Mouse (Mus musculus): ENCODE data around the gene Nrsn2. TPM values are rescaled to one million over a fixed set of nuclear protein-coding genes. Genes with fewer than 3 reads are reported as not detected.

Gene Nrsn2
- polyA plus RNA-seq, 1 experiment from 2014 or later, result 32.0 TPM

- Histone ChIP-seq H3K4me2 (peak overlapping the region; percentile 98), H3K27me3 (no peaks in the 10 kb centered on the region), H3K4me1 (replicated peaks) (peaks cover 40% of the 10 kb centered on the region), H3K9ac (peak overlapping the region; percentile 98), H3K36me3 (peaks cover 7% of the 10 kb centered on the region), H3K27ac (replicated peaks) (peak overlapping the region; percentile 100), H3K9me3 (no peaks in the 10 kb centered on the region), H3K4me3 (peak overlapping the region; percentile 84)
- 1% methylated on average over 13 of the region's 13 CpGs for WGBS
- ATAC-seq (ENCODE audit: low read depth), result no peak; the same call in none of the 2 replicates
Measured at GRCm38 (mm10) chr2:152399122-152399542, 22.7 kb upstream of the Nrsn2 start.

- Histone ChIP-seq H3K9ac (peak overlapping the region; percentile 98), H3K9me3 (no peaks in the 10 kb centered on the region), H3K4me3 (peak overlapping the region; percentile 84), H3K27me3 (no peaks in the 10 kb centered on the region), H3K27ac (replicated peaks) (peak overlapping the region; percentile 100), H3K4me2 (peak overlapping the region; percentile 98), H3K36me3 (peaks cover 11% of the 10 kb centered on the region), H3K4me1 (replicated peaks) (peaks cover 44% of the 10 kb centered on the region)
- peak; percentile 75 for ATAC-seq (ENCODE audit: low read depth)
- under 1% methylated on average over 38 of the region's 38 CpGs for WGBS
Measured at GRCm38 (mm10) chr2:152398691-152399090, 22.3 kb upstream of the Nrsn2 start.

- ATAC-seq (ENCODE audit: low read depth), result peak; percentile 71
- Histone ChIP-seq H3K9me3 (no peaks in the 10 kb centered on the region), H3K9ac (peak within 1 kb of the TSS; percentile 98), H3K4me1 (replicated peaks) (peaks cover 52% of the 10 kb centered on the region), H3K27me3 (no peaks in the 10 kb centered on the region), H3K4me3 (peak within 1 kb of the TSS; percentile 84), H3K36me3 (peaks cover 14% of the 10 kb centered on the region), H3K27ac (replicated peaks) (peak within 1 kb of the TSS; percentile 100), H3K4me2 (peak within 1 kb of the TSS; percentile 98)
- under 1% methylated on average over 84 of the region's 104 CpGs for WGBS
Measured at GRCm38 (mm10) chr2:152397680-152398435, 21.4 kb upstream of the Nrsn2 start, which contains the start of gene Sox12. Gene Sox12 (minus strand): TSS chr2:152398063.

- Histone ChIP-seq H3K4me3 (peak overlapping the region; percentile 84), H3K27me3 (no peaks in the 10 kb centered on the region), H3K4me1 (replicated peaks) (peaks cover 54% of the 10 kb centered on the region), H3K9ac (peak overlapping the region; percentile 98), H3K4me2 (peak overlapping the region; percentile 98), H3K27ac (replicated peaks) (peak overlapping the region; percentile 100), H3K36me3 (peaks cover 14% of the 10 kb centered on the region), H3K9me3 (no peaks in the 10 kb centered on the region)
- peak; percentile 4; the same call in 1 of the 2 replicates for ATAC-seq (ENCODE audit: low read depth)
- WGBS, result 1% methylated on average over 67 of the region's 77 CpGs
Measured at GRCm38 (mm10) chr2:152397004-152397589, 20.7 kb upstream of the Nrsn2 start.

- under 1% methylated on average over 45 of the region's 46 CpGs for WGBS
- Histone ChIP-seq H3K27ac (replicated peaks) (peak overlapping the region; percentile 100), H3K4me2 (peak overlapping the region; percentile 98), H3K27me3 (no peaks in the 10 kb centered on the region), H3K4me1 (replicated peaks) (peaks cover 54% of the 10 kb centered on the region), H3K9me3 (no peaks in the 10 kb centered on the region), H3K9ac (peak overlapping the region; percentile 98), H3K36me3 (peaks cover 14% of the 10 kb centered on the region), H3K4me3 (peak overlapping the region; percentile 84)
- ATAC-seq (ENCODE audit: low read depth), result peak; percentile 64
Measured at GRCm38 (mm10) chr2:152396110-152397003, 19.9 kb upstream of the Nrsn2 start.

- Histone ChIP-seq H3K4me3 (peak overlapping the region; percentile 84), H3K36me3 (peaks cover 14% of the 10 kb centered on the region), H3K4me1 (replicated peaks) (peaks cover 49% of the 10 kb centered on the region), H3K4me2 (peak overlapping the region; percentile 98), H3K27ac (replicated peaks) (peak overlapping the region; percentile 100), H3K27me3 (no peaks in the 10 kb centered on the region), H3K9me3 (no peaks in the 10 kb centered on the region), H3K9ac (peak overlapping the region; percentile 98)
- no peak for ATAC-seq (ENCODE audit: low read depth)
- 28% methylated on average over 12 of the region's 13 CpGs for WGBS
Measured at GRCm38 (mm10) chr2:152395271-152395920, 19.0 kb upstream of the Nrsn2 start.

GRCm38 (mm10) chr2:152393225-152394017, 17.0 kb upstream of the Nrsn2 start:
- Histone ChIP-seq H3K4me3 (peak overlapping the region; percentile 84), H3K27me3 (no peaks in the 10 kb centered on the region), H3K4me2 (peak overlapping the region; percentile 98), H3K36me3 (peaks cover 14% of the 10 kb centered on the region), H3K9ac (peak overlapping the region; percentile 39), H3K4me1 (replicated peaks) (peaks cover 32% of the 10 kb centered on the region), H3K27ac (replicated peaks) (0 out of 2 replicates have a peak overlapping the region, but pooled peaks have one; percentile 7), H3K9me3 (no peaks in the 10 kb centered on the region)
- ATAC-seq (ENCODE audit: low read depth), result no peak
- 57% methylated on average over 9 of the region's 9 CpGs for WGBS

- H3K4me2 ChIP-seq, result peak overlapping the region; percentile 98; the same call in 1 of the 2 replicates
- peaks cover 32% of the 10 kb centered on the region for H3K4me1 ChIP-seq (replicated peaks)
- no peaks in the 10 kb centered on the region for H3K27me3 ChIP-seq
- no peak overlapping the region for H3K27ac ChIP-seq (replicated peaks)
- H3K9ac ChIP-seq, result no peak overlapping the region
- ATAC-seq (ENCODE audit: low read depth), result no peak
- H3K9me3 ChIP-seq, result no peaks in the 10 kb centered on the region
- peaks cover 14% of the 10 kb centered on the region for H3K36me3 ChIP-seq
- WGBS, result 27% methylated on average over 3 of the region's 3 CpGs
- H3K4me3 ChIP-seq, result no peak overlapping the region
Measured at GRCm38 (mm10) chr2:152392786-152393185, 16.3 kb upstream of the Nrsn2 start.

- WGBS, result 87% methylated on average over 4 of the region's 4 CpGs
- Histone ChIP-seq H3K9ac (no peak overlapping the region), H3K4me2 (no peak overlapping the region), H3K9me3 (no peaks in the 10 kb centered on the region), H3K27me3 (no peaks in the 10 kb centered on the region), H3K4me3 (no peak overlapping the region), H3K27ac (replicated peaks) (no peak overlapping the region), H3K36me3 (no peaks in the 10 kb centered on the region), H3K4me1 (replicated peaks) (no peaks in the 10 kb centered on the region)
- no peak for ATAC-seq (ENCODE audit: low read depth)
Measured at GRCm38 (mm10) chr2:152384191-152384590, 7.8 kb upstream of the Nrsn2 start.

- H3K36me3 ChIP-seq, result no peaks in the 10 kb centered on the region
- peak; percentile 91 for ATAC-seq (ENCODE audit: low read depth)
- 2% methylated on average over 21 of the region's 21 CpGs for WGBS
- H3K9me3 ChIP-seq, result no peaks in the 10 kb centered on the region
- peak overlapping the region; percentile 94 for H3K27ac ChIP-seq (replicated peaks)
- H3K4me1 ChIP-seq (replicated peaks), result peaks cover 26% of the 10 kb centered on the region
- peak overlapping the region; percentile 40 for H3K4me3 ChIP-seq
- H3K9ac ChIP-seq, result peak overlapping the region; percentile 68
- no peaks in the 10 kb centered on the region for H3K27me3 ChIP-seq
- H3K4me2 ChIP-seq, result peak overlapping the region; percentile 59
Measured at GRCm38 (mm10) chr2:152375652-152376344, 640 bp downstream of the Nrsn2 start.

Measured in neural tube, embryonic 13.5 days (tissue).